Mouse (Mus musculus) hindbrain, embryonic 11.5 days (tissue): ENCODE data around the gene Them5. TPM values are rescaled to one million over a fixed set of nuclear protein-coding genes. Genes with fewer than 3 reads are reported as not detected.

ENCODE experiments used
- ATAC-seq: fragments of 200-750 bp; cut with Nextera tagmentation; 2 replicates; pipeline ENCODE4 v1.8.0; 2017; ENCODE audit warnings: mild to moderate bottlenecking, moderate TSS enrichment, moderate library complexity; ENCODE audit not compliant: low FRiP score
- DNase-seq: peaks from one replicate; pipeline ENCODE4 v3.0.0-alpha.2; 2015; ENCODE audit warnings: low spot score
- H3K27ac ChIP-seq: fragments of 300-500 bp; sonication (generic); 2 replicates; pipeline ENCODE4 v1.5.1; 2014; ENCODE audit warnings: mild to moderate bottlenecking, low read depth, low read length
- H3K27me3 ChIP-seq: fragments of 300-500 bp; sonication (generic); 2 replicates; pipeline ENCODE4 v1.6.1; 2014; ENCODE audit warnings: mild to moderate bottlenecking, low read length, moderate library complexity, mixed read lengths; ENCODE audit not compliant: control insufficient read depth, insufficient read depth
- H3K36me3 ChIP-seq: fragments of 300-500 bp; sonication (generic); 2 replicates; pipeline ENCODE4 v1.6.1; 2014; ENCODE audit warnings: mild to moderate bottlenecking, low read length, moderate library complexity, mixed read lengths; ENCODE audit not compliant: control insufficient read depth, insufficient read depth
- H3K4me1 ChIP-seq: fragments of 300-500 bp; sonication (generic); replicated peaks from 2 replicates; pipeline ENCODE4 v1.6.1; 2014; ENCODE audit warnings: low read length, mixed read lengths; ENCODE audit not compliant: control insufficient read depth, insufficient read depth
- H3K4me2 ChIP-seq: fragments of 300-500 bp; sonication (generic); replicated peaks from 2 replicates; pipeline ENCODE4 v1.6.1; 2014; ENCODE audit warnings: mild to moderate bottlenecking, low read depth, low read length
- H3K4me3 ChIP-seq: fragments of 300-500 bp; sonication (generic); 2 replicates; pipeline ENCODE4 v1.5.1; 2014; ENCODE audit warnings: low read depth, low read length
- H3K9ac ChIP-seq: fragments of 300-500 bp; sonication (generic); 2 replicates; pipeline ENCODE4 v1.6.1; 2014; ENCODE audit warnings: low read depth, low read length
- H3K9me3 ChIP-seq: fragments of 300-500 bp; sonication (generic); 2 replicates; pipeline ENCODE4 v1.6.1; 2016; ENCODE audit warnings: low read length; ENCODE audit not compliant: control insufficient read depth
- WGBS: fragments of 180-500 bp; shearing (Covaris S2); extraction: QIAGEN DNeasy Blood & Tissue Kit; methylation state at CpG from one replicate; pipeline ENCODE4 v1.1.7; 2014; 5-methylcytosine and 5-hydroxymethylcytosine counted together
- polyA plus RNA-seq: library from polyadenylated mRNA; unstranded; fragments of >200 nt; fragmentation: Nextera tagmentation; extraction: Ambion mirVana; gene quantifications from 2 replicates; pipeline ENCODE4 v1.2.1, GENCODE M21; 2014

The Them5 gene
- polyA plus RNA-seq, 1 experiment from 2014 or later, result not detected

- Histone ChIP-seq H3K4me2 (no peak overlapping the region), H3K4me3 (no peak overlapping the region), H3K9ac (no peak overlapping the region), H3K36me3 (no peaks in the 10 kb centered on the region), H3K27ac (no peak overlapping the region), H3K27me3 (no peaks in the 10 kb centered on the region), H3K9me3 (no peaks in the 10 kb centered on the region), H3K4me1 (no peaks in the 10 kb centered on the region)
- no peak for ATAC-seq
- 84% methylated on average over 5 of the region's 5 CpGs for WGBS
- no peak for DNase-seq
Observed at GRCm38 (mm10) chr3:94388047-94388446, 46.1 kb downstream of the Them5 start.

DNA sequence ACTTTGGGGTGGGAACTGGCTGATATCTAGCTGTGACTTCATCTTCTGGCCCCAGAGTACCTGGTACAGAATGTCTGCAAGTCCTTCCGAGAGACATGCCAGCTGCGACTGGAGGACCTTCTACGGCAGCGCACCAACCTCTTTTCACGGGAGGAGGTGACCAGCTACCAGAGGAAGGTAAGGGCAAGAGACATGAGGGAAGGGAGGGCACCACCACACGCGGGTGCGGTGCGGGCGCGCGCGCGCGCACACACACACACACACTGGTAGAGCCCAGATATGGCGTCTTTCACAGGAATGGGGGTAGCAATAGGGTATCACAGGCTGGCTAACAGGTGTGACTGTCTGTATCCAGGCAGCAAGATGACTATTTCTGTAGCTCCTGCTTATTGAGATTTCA lies 47.5 kb downstream of the Them5 start:
- ATAC-seq (no peak), DNase-seq (no peak)
- 95% methylated on average over 16 of the region's 16 CpGs for WGBS
- no peaks in the 10 kb centered on the region for H3K9me3 ChIP-seq
- no peaks in the 10 kb centered on the region for H3K4me1 ChIP-seq
- H3K4me3 ChIP-seq, result no peak overlapping the region
- H3K9ac ChIP-seq, result no peak overlapping the region
- no peak overlapping the region for H3K27ac ChIP-seq
- no peaks in the 10 kb centered on the region for H3K27me3 ChIP-seq
- H3K4me2 ChIP-seq, result no peak overlapping the region
- no peaks in the 10 kb centered on the region for H3K36me3 ChIP-seq

DNA sequence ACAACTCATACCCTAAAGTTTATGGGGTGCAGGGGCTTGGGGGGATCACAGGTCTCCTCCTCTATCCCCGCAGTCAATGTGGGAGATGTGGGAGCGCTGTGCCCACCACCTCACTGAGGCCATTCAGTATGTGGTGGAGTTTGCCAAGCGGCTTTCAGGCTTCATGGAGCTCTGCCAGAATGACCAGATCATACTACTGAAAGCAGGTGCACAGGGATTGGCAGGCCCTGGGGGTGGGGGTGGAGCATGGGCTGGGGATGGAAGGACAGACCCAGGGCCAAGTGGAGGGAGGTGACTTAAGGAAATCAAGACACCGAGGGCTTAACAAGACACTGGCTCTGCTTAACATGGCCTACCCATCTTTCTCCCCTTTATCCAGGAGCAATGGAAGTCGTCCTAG lies 49.1 kb downstream of the Them5 start:
- DNase-seq, result no peak
- no peak overlapping the region for H3K9ac ChIP-seq
- WGBS, result 80% methylated on average over 5 of the region's 5 CpGs
- H3K9me3 ChIP-seq, result no peaks in the 10 kb centered on the region
- H3K36me3 ChIP-seq, result no peaks in the 10 kb centered on the region
- no peak overlapping the region for H3K4me2 ChIP-seq
- no peak overlapping the region for H3K27ac ChIP-seq
- no peaks in the 10 kb centered on the region for H3K4me1 ChIP-seq
- H3K27me3 ChIP-seq, result no peaks in the 10 kb centered on the region
- no peak for ATAC-seq
- no peak overlapping the region for H3K4me3 ChIP-seq

- H3K27me3 ChIP-seq, result no peaks in the 10 kb centered on the region
- no peaks in the 10 kb centered on the region for H3K4me1 ChIP-seq
- H3K9me3 ChIP-seq, result no peaks in the 10 kb centered on the region
- no peak overlapping the region for H3K4me2 ChIP-seq
- DNase-seq, result no peak
- 84% methylated on average over 2 of the region's 2 CpGs for WGBS
- no peak overlapping the region for H3K27ac ChIP-seq
- no peak overlapping the region for H3K9ac ChIP-seq
- no peak overlapping the region for H3K4me3 ChIP-seq
- no peak for ATAC-seq
- no peaks in the 10 kb centered on the region for H3K36me3 ChIP-seq
Observed at GRCm38 (mm10) chr3:94392128-94392527, 50.2 kb downstream of the Them5 start.

DNA sequence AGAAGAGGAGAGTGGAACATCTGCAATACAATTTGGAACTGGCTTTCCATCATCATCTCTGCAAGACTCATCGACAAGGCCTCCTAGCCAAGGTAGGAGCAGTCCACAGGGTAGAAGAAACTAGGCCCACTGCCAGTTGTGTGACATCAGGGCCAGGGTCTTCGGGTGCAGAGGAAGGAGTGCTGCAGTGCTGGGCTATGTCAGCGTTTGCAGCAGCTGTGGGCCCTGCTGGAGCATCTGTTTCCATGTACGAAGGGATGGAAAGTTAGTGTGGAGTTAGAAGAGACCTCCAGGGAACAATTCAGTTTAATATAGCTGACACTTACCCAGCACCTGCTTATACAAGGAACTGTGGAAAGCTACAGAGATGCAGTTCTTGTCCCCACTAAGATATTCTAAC lies 51.1 kb downstream of the Them5 start:
- Histone ChIP-seq H3K9ac (no peak overlapping the region), H3K9me3 (no peaks in the 10 kb centered on the region), H3K4me1 (no peaks in the 10 kb centered on the region), H3K27me3 (no peaks in the 10 kb centered on the region), H3K4me2 (no peak overlapping the region), H3K4me3 (no peak overlapping the region), H3K36me3 (no peaks in the 10 kb centered on the region), H3K27ac (no peak overlapping the region)
- WGBS, result 69% methylated on average over 4 of the region's 4 CpGs
- no peak for DNase-seq
- ATAC-seq, result no peak

- Histone ChIP-seq H3K36me3 (no peaks in the 10 kb centered on the region), H3K27ac (no peak overlapping the region), H3K27me3 (no peaks in the 10 kb centered on the region), H3K9me3 (no peaks in the 10 kb centered on the region), H3K4me2 (no peak overlapping the region), H3K4me3 (no peak overlapping the region), H3K9ac (no peak overlapping the region), H3K4me1 (peaks cover 4% of the 10 kb centered on the region; the same call in 1 of the 2 replicates)
- DNase-seq, result no peak
- no peak for ATAC-seq
- 84% methylated on average over 1 of the region's 1 CpGs for WGBS
Observed at GRCm38 (mm10) chr3:94396336-94396735, 54.4 kb downstream of the Them5 start.

GRCm38 (mm10) chr3:94396851-94397250 lies 55.0 kb downstream of the Them5 start:
- no peaks in the 10 kb centered on the region for H3K36me3 ChIP-seq
- ATAC-seq (no peak), DNase-seq (no peak)
- peaks cover 4% of the 10 kb centered on the region; the same call in 1 of the 2 replicates for H3K4me1 ChIP-seq
- H3K9ac ChIP-seq, result no peak overlapping the region
- 81% methylated on average over 4 of the region's 4 CpGs for WGBS
- H3K27ac ChIP-seq, result no peak overlapping the region
- H3K4me3 ChIP-seq, result no peak overlapping the region
- H3K4me2 ChIP-seq, result no peak overlapping the region
- no peaks in the 10 kb centered on the region for H3K27me3 ChIP-seq
- H3K9me3 ChIP-seq, result no peaks in the 10 kb centered on the region

Other genes starting within 250 kb of the Them5 start
- not detected in 2 replicates for gene Gm10696, start 163.9 kb upstream of the Them5 start, polyA plus RNA-seq
- gene Gm5286, start 145.4 kb upstream of the Them5 start, polyA plus RNA-seq, result not detected in 2 replicates
- gene Gm4778, start 78.1 kb upstream of the Them5 start, polyA plus RNA-seq, result not detected in 2 replicates
- 13.4 and 14.0 TPM in 2 replicates for gene Them4, start 32.0 kb upstream of the Them5 start, polyA plus RNA-seq
- 1.4 and 2.1 TPM in 2 replicates for gene C2cd4d, start 20.3 kb downstream of the Them5 start, polyA plus RNA-seq
- gene Rorc, start 30.7 kb downstream of the Them5 start, polyA plus RNA-seq, result 0.08 and 0.21 TPM in 2 replicates
- 0.22 and 0.32 TPM in 2 replicates for gene Lingo4, start 56.4 kb downstream of the Them5 start, polyA plus RNA-seq
- gene Tdrkh, start 71.2 kb downstream of the Them5 start, polyA plus RNA-seq, result 51.5 and 58.7 TPM in 2 replicates
- 70.5 and 72.1 TPM in 2 replicates for gene Mrpl9, start 101.2 kb downstream of the Them5 start, polyA plus RNA-seq
- gene Oaz3, start 101.8 kb downstream of the Them5 start, polyA plus RNA-seq, result 0.18 and 0.56 TPM in 2 replicates
- 164 and 210 TPM in 2 replicates for gene Celf3, start 136.2 kb downstream of the Them5 start, polyA plus RNA-seq
- gene Riiad1, start 138.2 kb downstream of the Them5 start, polyA plus RNA-seq, result 15.5 and 19.7 TPM in 2 replicates
- 40.6 and 42.4 TPM in 2 replicates for gene Snx27, start 240.6 kb downstream of the Them5 start, polyA plus RNA-seq